Mouse (Mus musculus) heart, embryonic 14.5 days (tissue): Measurements from ENCODE around the gene Frs2. TPM values are rescaled to one million over a fixed set of nuclear protein-coding genes. Genes with fewer than 3 reads are reported as not detected.

Source experiments
- ATAC-seq: fragments of 200-750 bp; cut with Nextera tagmentation; 2 replicates; pipeline ENCODE4 v1.8.0; 2017; ENCODE audit warnings: low read depth, moderate TSS enrichment; ENCODE audit not compliant: insufficient number of reproducible peaks, insufficient read depth, low FRiP score
- H3K27ac ChIP-seq, 2 experiments: fragments of 200-500 bp in 1 of 2; fragments of 300-500 bp in 1 of 2; sonication (generic) in 1 of 2; replicated peaks in 1 of 2; 2 replicates each; pipeline ENCODE4 v1.5.1; 2012 to 2014; ENCODE audit warnings: low read depth in 2 of 2, low read length in 2 of 2, control low read depth in 1 of 2, mild to moderate bottlenecking in 1 of 2, mixed read lengths in 1 of 2; ENCODE audit not compliant: control insufficient read depth in 1 of 2, insufficient read depth in 1 of 2
- H3K27me3 ChIP-seq: fragments of 300-500 bp; sonication (generic); 2 replicates; pipeline ENCODE4 v1.6.1; 2014; ENCODE audit warnings: mild to moderate bottlenecking, low read length, control low read depth; ENCODE audit not compliant: control insufficient read depth, insufficient read depth
- H3K36me3 ChIP-seq: fragments of 300-500 bp; sonication (generic); 2 replicates; pipeline ENCODE4 v1.6.1; 2014; ENCODE audit warnings: mild to moderate bottlenecking, control low read depth, low read length, mixed read lengths; ENCODE audit not compliant: control insufficient read depth, insufficient read depth
- H3K4me1 ChIP-seq, 2 experiments: fragments of 200-500 bp in 1 of 2; fragments of 300-500 bp in 1 of 2; sonication (generic) in 1 of 2; 2 replicates each; pipeline ENCODE4 v1.6.1; 2012 to 2014; ENCODE audit warnings: low read length in 2 of 2, control low read depth in 1 of 2, mixed read lengths in 1 of 2; ENCODE audit not compliant: control insufficient read depth in 2 of 2, insufficient read depth in 2 of 2
- H3K4me2 ChIP-seq: fragments of 300-500 bp; sonication (generic); 2 replicates; pipeline ENCODE4 v1.6.1; 2014; ENCODE audit warnings: mild to moderate bottlenecking, low read length
- H3K4me3 ChIP-seq, 2 experiments: fragments of 200-500 bp in 1 of 2; fragments of 300-500 bp in 1 of 2; sonication (generic) in 1 of 2; 2 replicates each; pipeline ENCODE4 v1.5.1; 2012 to 2014; ENCODE audit warnings: low read length in 2 of 2, mild to moderate bottlenecking in 2 of 2, control low read depth in 1 of 2, low read depth in 1 of 2, moderate library complexity in 1 of 2; ENCODE audit not compliant: control insufficient read depth in 1 of 2, insufficient read depth in 1 of 2
- H3K9ac ChIP-seq: fragments of 300-500 bp; sonication (generic); 2 replicates; pipeline ENCODE4 v1.6.1; 2014; ENCODE audit warnings: mild to moderate bottlenecking, low read length
- H3K9me3 ChIP-seq: fragments of 300-500 bp; sonication (generic); 2 replicates; pipeline ENCODE4 v1.6.1; 2016; ENCODE audit warnings: low read length, control low read depth; ENCODE audit not compliant: control insufficient read depth
- WGBS: fragments of 180-500 bp; shearing (Covaris S2); extraction: QIAGEN DNeasy Blood & Tissue Kit; methylation state at CpG from one replicate; pipeline ENCODE4 v1.1.7; 2014; 5-methylcytosine and 5-hydroxymethylcytosine counted together
- polyA plus RNA-seq: library from polyadenylated mRNA; unstranded; fragments of >200 nt; fragmentation: Nextera tagmentation; extraction: Ambion mirVana; gene quantifications from 2 replicates; pipeline ENCODE4 v1.2.1, GENCODE M21; 2014

The Frs2 gene
- polyA plus RNA-seq, 1 experiment from 2014 or later: 26.1 TPM

GRCm38 (mm10) chr10:117089628-117090027 is 58.7 kb downstream of the Frs2 start:
- peaks cover 6 to 10% of the 10 kb centered on the region in 2 experiments for H3K4me1 ChIP-seq
- no peaks in the 10 kb centered on the region for H3K27me3 ChIP-seq
- H3K9me3 ChIP-seq: no peaks in the 10 kb centered on the region
- 80% methylated on average over 4 of the region's 4 CpGs for WGBS
- no peak overlapping the region for H3K9ac ChIP-seq
- H3K4me3 ChIP-seq: no peak overlapping the region
- ATAC-seq: no peak
- H3K27ac ChIP-seq: no peak overlapping the region
- peaks cover 53% of the 10 kb centered on the region for H3K36me3 ChIP-seq
- H3K4me2 ChIP-seq: no peak overlapping the region

- Histone ChIP-seq H3K36me3 (peaks cover 75% of the 10 kb centered on the region), H3K27ac (0 out of 4 replicates have a peak overlapping the region, but pooled peaks of 1 of the 2 experiments have one; percentile 10), H3K4me1 (peaks cover 0 to 4% of the 10 kb centered on the region in 2 experiments; a peak in 2 of 4 replicates), H3K9ac (no peak overlapping the region), H3K4me3 (no peak overlapping the region), H3K4me2 (no peak overlapping the region), H3K27me3 (no peaks in the 10 kb centered on the region), H3K9me3 (no peaks in the 10 kb centered on the region)
- ATAC-seq: no peak
- 81% methylated on average over 2 of the region's 2 CpGs for WGBS
Measured at GRCm38 (mm10) chr10:117081914-117082359, 66.4 kb downstream of the Frs2 start.

GRCm38 (mm10) chr10:117081326-117081725 is 67.0 kb downstream of the Frs2 start:
- Histone ChIP-seq H3K27me3 (no peaks in the 10 kb centered on the region), H3K36me3 (peaks cover 77% of the 10 kb centered on the region), H3K27ac (no peak overlapping the region), H3K9me3 (no peaks in the 10 kb centered on the region), H3K9ac (no peak overlapping the region), H3K4me3 (no peak overlapping the region), H3K4me1 (peaks cover 0 to 4% of the 10 kb centered on the region in 2 experiments; a peak in 2 of 4 replicates), H3K4me2 (no peak overlapping the region)
- ATAC-seq: no peak
- 86% methylated on average over 4 of the region's 4 CpGs for WGBS

- ATAC-seq: 0 out of 2 replicates have a peak, but pooled peaks have one; percentile 21
Measured at GRCm38 (mm10) chr10:117078284-117078683, 70.0 kb downstream of the Frs2 start.

GRCm38 (mm10) chr10:117073176-117073575 is 75.2 kb downstream of the Frs2 start:
- peaks cover 81% of the 10 kb centered on the region for H3K36me3 ChIP-seq
- H3K9ac ChIP-seq: no peak overlapping the region

More at GRCm38 (mm10) chr10:117078284-117078683, 70.0 kb downstream of the Frs2 start:
- Histone ChIP-seq H3K4me3 (no peak overlapping the region), H3K9ac (no peak overlapping the region), H3K36me3 (peaks cover 79% of the 10 kb centered on the region), H3K27ac (no peak overlapping the region), H3K4me2 (no peak overlapping the region), H3K4me1 (peaks cover 2 to 8% of the 10 kb centered on the region in 2 experiments; a peak in 3 of 4 replicates), H3K9me3 (no peaks in the 10 kb centered on the region), H3K27me3 (no peaks in the 10 kb centered on the region)
- WGBS: 81% methylated on average over 6 of the region's 6 CpGs

GRCm38 (mm10) chr10:117072191-117072888 is 76.0 kb downstream of the Frs2 start:
- Histone ChIP-seq H3K4me3 (no peak overlapping the region), H3K9me3 (no peaks in the 10 kb centered on the region), H3K27ac (no peak overlapping the region), H3K4me2 (no peak overlapping the region), H3K27me3 (no peaks in the 10 kb centered on the region), H3K4me1 (peaks cover 2 to 7% of the 10 kb centered on the region in 2 experiments; a peak in 2 of 4 replicates), H3K9ac (no peak overlapping the region), H3K36me3 (peaks cover 74% of the 10 kb centered on the region)
- WGBS: 69% methylated on average over 18 of the region's 18 CpGs
- no peak for ATAC-seq

More at GRCm38 (mm10) chr10:117073176-117073575, 75.2 kb downstream of the Frs2 start:
- peaks cover 2 to 7% of the 10 kb centered on the region in 2 experiments; a peak in 2 of 4 replicates for H3K4me1 ChIP-seq
- no peaks in the 10 kb centered on the region for H3K27me3 ChIP-seq
- H3K9me3 ChIP-seq: no peaks in the 10 kb centered on the region
- no peak overlapping the region for H3K4me2 ChIP-seq
- H3K4me3 ChIP-seq: no peak overlapping the region
- no peak for ATAC-seq
- H3K27ac ChIP-seq: no peak overlapping the region
- 59% methylated on average over 7 of the region's 7 CpGs for WGBS

- H3K4me3 ChIP-seq: no peak overlapping the region
- no peak overlapping the region for H3K27ac ChIP-seq
- WGBS: 94% methylated on average over 3 of the region's 3 CpGs
- no peak overlapping the region for H3K9ac ChIP-seq
- H3K4me2 ChIP-seq: no peak overlapping the region
- peaks cover 45% of the 10 kb centered on the region for H3K36me3 ChIP-seq
- peaks cover 2 to 14% of the 10 kb centered on the region in 2 experiments; a peak in 3 of 4 replicates for H3K4me1 ChIP-seq
- H3K27me3 ChIP-seq: no peaks in the 10 kb centered on the region
- H3K9me3 ChIP-seq: no peaks in the 10 kb centered on the region
- ATAC-seq: no peak
Measured at GRCm38 (mm10) chr10:117069109-117069508, 79.2 kb downstream of the Frs2 start.
